Mouse (Mus musculus) liver, embryonic 15.5 days (tissue): ENCODE measurements around the gene Lhx2. TPM values are rescaled to one million over a fixed set of nuclear protein-coding genes. Genes with fewer than 3 reads are reported as not detected.

ENCODE experiments used
- ATAC-seq: fragments of 200-750 bp; cut with Nextera tagmentation; 2 replicates; pipeline ENCODE4 v1.8.0; 2017; ENCODE audit warnings: moderate number of reproducible peaks, mild to moderate bottlenecking, moderate library complexity; ENCODE audit not compliant: insufficient read depth
- H3K27ac ChIP-seq: fragments of 300-500 bp; sonication (generic); replicated peaks from 2 replicates; pipeline ENCODE4 v1.5.1; 2015; ENCODE audit warnings: mild to moderate bottlenecking, inconsistent platforms
- H3K27me3 ChIP-seq: fragments of 300-500 bp; sonication (generic); 2 replicates; pipeline ENCODE4 v1.6.1; 2015; ENCODE audit warnings: mild to moderate bottlenecking, inconsistent platforms
- H3K36me3 ChIP-seq: fragments of 300-500 bp; sonication (generic); replicated peaks from 2 replicates; pipeline ENCODE4 v1.6.1; 2015; ENCODE audit warnings: moderate library complexity, mild to moderate bottlenecking, inconsistent platforms
- H3K4me1 ChIP-seq: fragments of 300-500 bp; sonication (generic); replicated peaks from 2 replicates; pipeline ENCODE4 v1.6.1; 2015; ENCODE audit warnings: inconsistent platforms
- H3K4me2 ChIP-seq: fragments of 300-500 bp; sonication (generic); 2 replicates; pipeline ENCODE4 v1.6.1; 2015; ENCODE audit warnings: moderate library complexity, mild to moderate bottlenecking, inconsistent platforms
- H3K4me3 ChIP-seq: fragments of 300-500 bp; sonication (generic); replicated peaks from 2 replicates; pipeline ENCODE4 v1.5.1; 2015; ENCODE audit warnings: mild to moderate bottlenecking, inconsistent platforms
- H3K9ac ChIP-seq: fragments of 300-500 bp; sonication (generic); 2 replicates; pipeline ENCODE4 v1.6.1; 2015; ENCODE audit warnings: moderate library complexity, mild to moderate bottlenecking, inconsistent platforms
- H3K9me3 ChIP-seq: fragments of 300-500 bp; sonication (generic); replicated peaks from 2 replicates; pipeline ENCODE4 v1.6.1; 2016; ENCODE audit warnings: inconsistent platforms
- whole genome bisulfite sequencing: fragments of 180-500 bp; shearing (Covaris S2); methylation state at CpG from one replicate; pipeline ENCODE4 v1.1.7; 2015; ENCODE audit warnings: mixed read lengths; ENCODE audit not compliant: insufficient replicate concordance; 5-methylcytosine and 5-hydroxymethylcytosine counted together
- polyA plus RNA-seq: library from polyadenylated mRNA; unstranded; fragments of >200 nt; fragmentation: Nextera tagmentation; extraction: Ambion mirVana; gene quantifications from 2 replicates; pipeline ENCODE4 v1.2.1, GENCODE M21; 2015

The Lhx2 gene
- polyA plus RNA-seq, 1 experiment from 2014 or later, result 1.5 TPM

- H3K4me2 ChIP-seq, result no peak overlapping the region
- peaks cover 14% of the 10 kb centered on the region for H3K27me3 ChIP-seq
- no peaks in the 10 kb centered on the region for H3K9me3 ChIP-seq
- no peak for ATAC-seq
- no peak overlapping the region for H3K9ac ChIP-seq
- H3K27ac ChIP-seq, result no peak overlapping the region
- WGBS, result 11% methylated on average over 4 of the region's 4 CpGs
- no peak overlapping the region for H3K4me3 ChIP-seq
- H3K36me3 ChIP-seq, result no peaks in the 10 kb centered on the region
- no peaks in the 10 kb centered on the region for H3K4me1 ChIP-seq
These were observed 78.9 kb downstream of the Lhx2 start for GRCm38 (mm10) chr2:38417970-38418369.

Other genes starting within 250 kb of the Lhx2 start
- gene Dennd1a, start 51.9 kb upstream of the Lhx2 start, polyA plus RNA-seq, result 9.4 and 9.9 TPM in 2 replicates
- gene Nek6, start 172.4 kb downstream of the Lhx2 start, polyA plus RNA-seq, result 36.2 and 37.3 TPM in 2 replicates